Mouse (Mus musculus): Measurements from ENCODE around the gene Abcf3. TPM values are rescaled to one million over a fixed set of nuclear protein-coding genes. Genes with fewer than 3 reads are reported as not detected.

Gene Abcf3
- 10 to 100 TPM; 82.8 to 87.9 TPM for total RNA-seq (2021)
- long read RNA-seq, experiment 1, transcript Abcf3-201 (21 exons, 3,090 nt): major isoform, 43 of 56 reads
- long read RNA-seq, experiment 1, partial matches to known transcripts: 2 of 56 reads
- long read RNA-seq, experiment 1, other reads (novel, unspliced or antisense): 11 of 56 reads
- long read RNA-seq, experiment 2, transcript Abcf3-201 (21 exons, 3,090 nt): major isoform, 42 of 65 reads
- long read RNA-seq, experiment 2, partial matches to known transcripts: 9 of 65 reads
- long read RNA-seq, experiment 2, other reads (novel, unspliced or antisense): 14 of 65 reads

GRCm38 (mm10) chr16:20548096-20548948, at the start of gene Abcf3:
Gene Abcf3 (plus strand): TSS chr16:20548577.
- peak; percentile 93 to 99 for DNase-seq (ENCODE audit: low spot score in 2 of 2)

GRCm38 (mm10) chr16:20498677-20499475, 49.5 kb upstream of the Abcf3 start, which contains the start of gene Eif2b5:
Gene Eif2b5 (plus strand): TSS chr16:20498817.
- DNase-seq (ENCODE audit: low spot score in 2 of 2): peak; percentile 88 to 95

- no peak for DNase-seq (ENCODE audit: low spot score in 2 of 2)
Measured at GRCm38 (mm10) chr16:20506000-20506399, 42.4 kb upstream of the Abcf3 start.

GRCm38 (mm10) chr16:20509349-20509748, 39.0 kb upstream of the Abcf3 start:
- no peak for DNase-seq (ENCODE audit: low spot score in 2 of 2)

- DNase-seq (ENCODE audit: low spot score in 2 of 2): no peak
Measured at GRCm38 (mm10) chr16:20511277-20511847, 37.0 kb upstream of the Abcf3 start.

GRCm38 (mm10) chr16:20516032-20516431, 32.3 kb upstream of the Abcf3 start:
- DNase-seq (ENCODE audit: low spot score in 2 of 2): no peak

GRCm38 (mm10) chr16:20516726-20517201, 31.6 kb upstream of the Abcf3 start, which contains the start of gene Dvl3:
Gene Dvl3 (plus strand): TSS chr16:20516982.
- peak; percentile 81 to 87 for DNase-seq (ENCODE audit: low spot score in 2 of 2)

- DNase-seq (ENCODE audit: low spot score in 2 of 2): no peak
Measured at GRCm38 (mm10) chr16:20517216-20517615, 31.2 kb upstream of the Abcf3 start.

- DNase-seq (ENCODE audit: low spot score in 2 of 2): no peak
Measured at GRCm38 (mm10) chr16:20517701-20518374, 30.5 kb upstream of the Abcf3 start.

- DNase-seq (ENCODE audit: low spot score in 2 of 2): no peak
Measured at GRCm38 (mm10) chr16:20523886-20524285, 24.5 kb upstream of the Abcf3 start.

GRCm38 (mm10) chr16:20528779-20529178, 19.6 kb upstream of the Abcf3 start:
- no peak for DNase-seq (ENCODE audit: low spot score in 2 of 2)

- no peak for DNase-seq (ENCODE audit: low spot score in 2 of 2)
Measured at GRCm38 (mm10) chr16:20529375-20529774, 19.0 kb upstream of the Abcf3 start.

- no peak for DNase-seq (ENCODE audit: low spot score in 2 of 2)
Measured at GRCm38 (mm10) chr16:20530941-20531340, 17.4 kb upstream of the Abcf3 start.

GRCm38 (mm10) chr16:20534617-20535295, 13.6 kb upstream of the Abcf3 start:
- DNase-seq (ENCODE audit: low spot score in 2 of 2): no peak

- DNase-seq (ENCODE audit: low spot score in 2 of 2): peak; percentile 89 to 99
Measured at GRCm38 (mm10) chr16:20535296-20536080, 12.9 kb upstream of the Abcf3 start, which contains the start of gene Ap2m1. Gene Ap2m1 (plus strand): TSS chr16:20535478.

GRCm38 (mm10) chr16:20536081-20536665, 12.2 kb upstream of the Abcf3 start:
- no peak for DNase-seq (ENCODE audit: low spot score in 2 of 2)

GRCm38 (mm10) chr16:20537071-20537471, 11.3 kb upstream of the Abcf3 start:
- DNase-seq (ENCODE audit: low spot score in 2 of 2): no peak

GRCm38 (mm10) chr16:20537601-20538320, 10.6 kb upstream of the Abcf3 start:
- DNase-seq (ENCODE audit: low spot score in 2 of 2): no peak

Measured in layer of hippocampus, postnatal 14 days (tissue).